Mouse (Mus musculus): ENCODE data around the gene Tnfrsf23. TPM values are rescaled to one million over a fixed set of nuclear protein-coding genes. Genes with fewer than 3 reads are reported as not detected.
A peak's percentile ranks its signal among the peaks of the same experiment; 100 is the strongest.
"Not testable (repeated sequence)": the region's sequence is repeated elsewhere in the genome, so short reads cannot be mapped to it uniquely, and the experiment has no call there.

Gene Tnfrsf23
- polyA plus RNA-seq, 1 experiment: 16.7 TPM

DNA sequence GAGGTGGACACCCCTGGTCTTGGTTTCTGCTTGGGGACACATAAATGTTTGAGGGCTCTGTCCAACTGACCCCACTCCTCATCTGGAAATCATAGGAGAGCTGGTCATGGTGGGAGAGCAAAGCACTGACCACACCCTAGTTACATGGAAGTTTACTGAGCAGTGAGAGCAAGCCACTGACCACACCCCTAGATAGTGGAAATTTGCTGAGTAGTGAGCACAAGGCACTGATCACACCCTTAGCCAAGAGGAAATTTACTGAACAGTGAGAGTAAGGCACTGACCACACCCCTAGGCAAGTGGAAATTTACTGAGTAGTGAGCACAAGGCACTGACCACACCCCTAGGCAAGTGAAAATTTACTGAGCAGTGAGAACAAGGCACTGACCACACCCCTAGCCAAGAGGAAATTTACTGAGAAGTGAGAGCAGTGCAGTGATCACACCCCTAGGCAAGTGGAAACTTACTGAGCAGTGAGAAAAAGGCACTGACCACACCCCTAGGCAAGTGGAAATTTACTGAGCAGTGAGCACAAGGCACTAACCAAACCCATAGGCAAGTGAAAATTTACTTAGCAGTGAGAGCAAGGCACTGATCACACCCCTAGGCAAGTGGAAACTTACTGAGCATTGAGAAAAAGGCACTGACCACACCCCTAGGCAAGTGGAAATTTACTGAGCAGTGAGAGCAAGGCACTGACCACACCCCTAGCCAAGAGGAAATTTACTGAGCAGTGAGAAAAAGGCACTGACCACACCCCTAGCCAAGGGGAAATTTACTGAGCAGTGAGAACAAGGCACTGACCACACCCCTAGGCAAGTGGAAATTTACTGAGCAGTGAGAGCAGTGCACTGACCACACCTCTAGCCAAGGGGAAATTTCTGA lies 19.0 kb downstream of the Tnfrsf23 start:
- no peaks in the 10 kb centered on the region for H3K79me3 ChIP-seq (ENCODE audit: low read depth)
- H3K79me2 ChIP-seq (ENCODE audit: control insufficient read depth, insufficient read depth): no peaks in the 10 kb centered on the region
- no peaks in the 10 kb centered on the region for H3K27me3 ChIP-seq (ENCODE audit: control insufficient read depth, insufficient read depth, insufficient read length)
- H3K4me3 ChIP-seq (ENCODE audit: insufficient read depth, poor library complexity, severe bottlenecking): no peak overlapping the region
- no peak overlapping the region for H3ac ChIP-seq (ENCODE audit: control insufficient read depth, insufficient read length, low read depth)
- no peaks in the 10 kb centered on the region for H3K36me3 ChIP-seq (ENCODE audit: control insufficient read depth, insufficient read depth)
- TF ChIP-seq MAX (IDR thresholded peaks at IDR 0.05): no peak
- TF ChIP-seq MYOG (IDR thresholded peaks at IDR 0.05; ENCODE audit: control insufficient read depth, extremely low read depth, insufficient read length): no peak
- no peak for TF ChIP-seq CTCF (IDR thresholded peaks at IDR 0.05; ENCODE audit: control insufficient read depth, insufficient read depth, insufficient read length)
- TF ChIP-seq FOSL1 (IDR thresholded peaks at IDR 0.05; ENCODE audit: insufficient read depth, low read length, poor library complexity, severe bottlenecking): no peak
- no peak for TF ChIP-seq MYOD1 (IDR thresholded peaks at IDR 0.05; ENCODE audit: control insufficient read depth, insufficient read length, low read depth)
- TF ChIP-seq CEBPB (IDR thresholded peaks at IDR 0.05; ENCODE audit: low read depth): no peak
- no peak for TF ChIP-seq USF1 (IDR thresholded peaks at IDR 0.05; ENCODE audit: low read depth)

DNA sequence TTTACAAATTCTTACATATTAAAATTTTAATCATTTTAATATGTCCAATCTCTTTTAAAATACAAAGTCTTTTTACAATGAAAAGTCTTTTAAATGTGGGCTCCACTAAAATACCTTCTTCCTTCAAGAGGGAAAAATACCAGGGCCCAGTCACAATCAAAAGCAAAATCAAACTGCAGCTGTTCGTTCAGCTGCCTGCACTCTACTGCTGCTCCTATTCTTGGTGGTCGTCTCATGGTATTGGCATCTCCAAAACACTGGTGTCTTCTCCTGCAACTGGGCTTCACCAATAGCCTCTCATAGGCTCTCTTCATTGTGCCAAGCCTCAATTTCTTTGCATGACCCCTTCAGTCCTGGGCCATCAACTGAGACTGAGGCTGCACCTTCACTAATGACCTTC lies 22.2 kb downstream of the Tnfrsf23 start:
- H3K79me2 ChIP-seq (ENCODE audit: control insufficient read depth, insufficient read depth): no peaks in the 10 kb centered on the region
- H3K27me3 ChIP-seq (ENCODE audit: control insufficient read depth, insufficient read depth, insufficient read length): no peaks in the 10 kb centered on the region
- no peaks in the 10 kb centered on the region for H3K36me3 ChIP-seq (ENCODE audit: control insufficient read depth, insufficient read depth)
- H3K79me3 ChIP-seq (ENCODE audit: low read depth): no peaks in the 10 kb centered on the region
- TF ChIP-seq USF1 (IDR thresholded peaks at IDR 0.05; ENCODE audit: low read depth): no peak
- TF ChIP-seq MAX (IDR thresholded peaks at IDR 0.05): no peak
- TF ChIP-seq CTCF (IDR thresholded peaks at IDR 0.05; ENCODE audit: control insufficient read depth, insufficient read depth, insufficient read length): no peak
- TF ChIP-seq MYOD1 (IDR thresholded peaks at IDR 0.05; ENCODE audit: control insufficient read depth, insufficient read length, low read depth): no peak
- TF ChIP-seq MYOG (IDR thresholded peaks at IDR 0.05; ENCODE audit: control insufficient read depth, extremely low read depth, insufficient read length): no peak
- no peak for TF ChIP-seq FOSL1 (IDR thresholded peaks at IDR 0.05; ENCODE audit: insufficient read depth, low read length, poor library complexity, severe bottlenecking)
- no peak overlapping the region for H3K4me3 ChIP-seq (ENCODE audit: insufficient read depth, poor library complexity, severe bottlenecking)
- no peak overlapping the region for H3ac ChIP-seq (ENCODE audit: control insufficient read depth, insufficient read length, low read depth)

DNA sequence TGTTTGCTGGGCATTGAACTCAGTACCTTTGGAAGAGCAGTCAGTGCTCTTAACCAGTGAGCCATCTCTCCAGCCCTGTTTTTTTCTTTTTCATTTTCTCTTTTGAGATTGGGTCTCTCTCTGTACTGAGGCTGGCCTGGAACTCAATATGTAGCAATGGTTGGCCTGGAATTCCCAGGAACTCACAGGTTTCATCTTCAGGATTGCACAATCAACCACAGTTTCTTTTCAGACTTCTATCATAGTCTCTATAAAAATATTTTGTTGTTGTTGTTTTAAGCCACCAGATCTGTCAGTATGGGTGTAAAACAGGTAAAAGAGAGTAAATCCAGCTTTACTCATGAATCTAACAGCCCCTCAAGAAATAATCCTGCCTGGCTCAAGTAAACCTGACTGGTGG lies 24.9 kb downstream of the Tnfrsf23 start:
- TF ChIP-seq MYOD1 (IDR thresholded peaks at IDR 0.05; ENCODE audit: control insufficient read depth, insufficient read length, low read depth) (no peak), CEBPB (IDR thresholded peaks at IDR 0.05; ENCODE audit: low read depth) (peak; percentile 70)
- Histone ChIP-seq H3K4me3 (ENCODE audit: insufficient read depth, poor library complexity, severe bottlenecking) (no peak overlapping the region), H3ac (ENCODE audit: control insufficient read depth, insufficient read length, low read depth) (no peak overlapping the region), H3K36me3 (ENCODE audit: control insufficient read depth, insufficient read depth) (no peaks in the 10 kb centered on the region), H3K79me2 (ENCODE audit: control insufficient read depth, insufficient read depth) (no peaks in the 10 kb centered on the region), H3K27me3 (ENCODE audit: control insufficient read depth, insufficient read depth, insufficient read length) (no peaks in the 10 kb centered on the region), H3K79me3 (ENCODE audit: low read depth) (no peaks in the 10 kb centered on the region)

DNA sequence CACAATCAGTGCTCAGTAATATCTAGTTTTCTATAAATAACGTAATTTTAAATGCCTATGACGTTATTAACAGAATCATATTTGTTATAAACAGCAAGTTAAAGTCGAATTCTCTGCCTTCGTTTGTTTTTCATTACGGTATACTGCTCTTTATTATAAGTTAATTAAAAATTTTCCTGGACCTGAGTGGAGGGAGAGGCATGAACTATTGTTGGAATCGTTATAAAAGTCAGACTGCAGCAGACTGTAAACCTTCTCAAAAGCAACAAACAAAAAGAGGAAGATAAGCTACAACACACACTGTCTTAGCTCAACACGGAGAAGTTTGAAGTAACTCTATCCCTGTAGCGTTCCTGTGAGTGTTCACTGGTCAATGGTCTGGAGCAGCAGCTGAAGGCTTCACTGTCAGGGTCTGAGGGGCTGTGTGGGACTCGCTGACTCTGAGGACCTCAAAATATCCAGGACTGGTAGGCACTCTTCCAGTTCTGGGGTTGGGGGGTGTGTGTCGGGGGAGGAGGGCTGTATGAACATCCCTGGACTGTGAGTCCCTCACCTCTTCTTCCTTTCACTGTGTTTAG lies 35.8 kb downstream of the Tnfrsf23 start:
- not testable (repeated sequence) for H3K27me3 ChIP-seq (ENCODE audit: control insufficient read depth, insufficient read depth, insufficient read length); H3K36me3 ChIP-seq (ENCODE audit: control insufficient read depth, insufficient read depth); H3K79me2 ChIP-seq (ENCODE audit: control insufficient read depth, insufficient read depth); H3K79me3 ChIP-seq (ENCODE audit: low read depth); H3ac ChIP-seq (ENCODE audit: control insufficient read depth, insufficient read length, low read depth)
- H3K4me3 ChIP-seq (ENCODE audit: insufficient read depth, poor library complexity, severe bottlenecking): peak overlapping the region; percentile 53

DNA sequence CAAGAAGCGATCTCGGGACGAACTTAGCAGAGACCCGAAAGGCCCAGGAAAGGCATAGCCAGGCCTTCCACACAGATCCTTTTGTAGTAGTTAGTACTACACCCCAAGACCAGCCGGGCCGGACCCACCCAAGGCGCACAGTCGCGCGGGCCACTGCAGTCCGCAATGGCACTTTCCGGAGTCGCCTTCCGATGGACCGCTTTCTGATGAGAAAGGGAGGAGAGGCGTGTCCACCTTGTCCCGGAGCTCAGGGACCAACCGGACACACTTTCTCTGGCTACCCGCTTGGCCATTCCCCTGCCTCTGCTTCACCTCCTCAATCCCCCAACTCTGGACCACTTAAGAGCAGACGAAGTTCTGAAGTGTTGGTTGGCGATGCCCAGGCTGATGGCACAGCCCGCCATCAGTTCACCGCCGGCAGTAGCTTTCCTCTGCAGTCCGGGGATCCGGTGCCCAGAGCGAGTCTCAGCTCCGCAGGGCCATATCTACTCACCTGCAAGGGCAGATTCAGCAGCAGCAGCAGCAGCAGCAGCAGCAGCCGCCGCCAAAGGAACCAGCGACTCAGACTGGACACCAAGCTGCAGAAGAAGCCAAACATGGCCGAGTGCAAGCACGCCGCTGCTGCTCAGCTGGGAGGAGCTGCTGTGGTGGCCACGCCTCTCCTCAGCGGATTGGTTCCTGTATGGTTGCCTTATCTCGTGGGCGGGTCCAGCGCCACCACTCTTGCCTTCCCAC lies 36.5 kb downstream of the Tnfrsf23 start, which contains the start of gene Tnfrsf22:
Gene Tnfrsf22 (minus strand): TSS at position 628 of the 735 bp plus-strand sequence.
- no peaks in the 10 kb centered on the region for H3K79me2 ChIP-seq (ENCODE audit: control insufficient read depth, insufficient read depth)
- H3K79me3 ChIP-seq (ENCODE audit: low read depth): peaks cover 3% of the 10 kb centered on the region
- H3ac ChIP-seq (ENCODE audit: control insufficient read depth, insufficient read length, low read depth): peak within 1 kb of the TSS; percentile 49
- H3K36me3 ChIP-seq (ENCODE audit: control insufficient read depth, insufficient read depth): no peaks in the 10 kb centered on the region
- peak within 1 kb of the TSS; percentile 53 for H3K4me3 ChIP-seq (ENCODE audit: insufficient read depth, poor library complexity, severe bottlenecking)
- TF ChIP-seq CEBPB (IDR thresholded peaks at IDR 0.05; ENCODE audit: low read depth): no peak
- no peak for TF ChIP-seq MYOG (IDR thresholded peaks at IDR 0.05; ENCODE audit: control insufficient read depth, extremely low read depth, insufficient read length)
- TF ChIP-seq USF1 (IDR thresholded peaks at IDR 0.05; ENCODE audit: low read depth): no peak
- H3K27me3 ChIP-seq (ENCODE audit: control insufficient read depth, insufficient read depth, insufficient read length): no peaks in the 10 kb centered on the region

DNA sequence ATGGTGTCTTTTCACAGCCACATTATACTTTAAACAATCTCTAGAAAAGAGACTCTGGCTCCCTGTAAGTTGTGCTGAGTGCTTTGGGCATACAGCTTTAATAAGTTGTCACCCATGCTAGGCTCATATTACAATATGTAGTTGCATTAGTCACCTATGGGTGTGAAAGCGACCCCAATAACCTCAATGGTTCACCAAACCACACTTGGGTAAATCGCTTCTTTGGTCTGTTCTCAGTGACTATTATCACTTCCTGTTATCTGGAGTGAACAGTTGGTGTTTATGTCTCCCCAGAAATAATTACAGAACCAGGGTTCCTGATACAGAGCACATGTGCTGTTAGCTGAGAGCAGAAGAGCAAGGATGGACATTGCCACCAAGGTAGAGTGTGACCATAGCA lies 41.7 kb downstream of the Tnfrsf23 start:
- not testable (repeated sequence) for H3K79me3 ChIP-seq (ENCODE audit: low read depth); H3K27me3 ChIP-seq (ENCODE audit: control insufficient read depth, insufficient read depth, insufficient read length); H3K79me2 ChIP-seq (ENCODE audit: control insufficient read depth, insufficient read depth); H3ac ChIP-seq (ENCODE audit: control insufficient read depth, insufficient read length, low read depth); H3K4me3 ChIP-seq (ENCODE audit: insufficient read depth, poor library complexity, severe bottlenecking)
- H3K36me3 ChIP-seq (ENCODE audit: control insufficient read depth, insufficient read depth): peaks cover 15% of the 10 kb centered on the region

All from C2C12 (cell line).